Mouse (Mus musculus) lung, postnatal 0 days (tissue): ENCODE data around the gene Mrpl42. TPM values are rescaled to one million over a fixed set of nuclear protein-coding genes. Genes with fewer than 3 reads are reported as not detected.

Experiments
- ATAC-seq: fragments of 200-750 bp; cut with Nextera tagmentation; 2 replicates; pipeline ENCODE4 v1.8.0; 2017; ENCODE audit warnings: moderate library complexity
- DNase-seq: peaks from one replicate; pipeline ENCODE4 v3.0.0-alpha.2; 2016; ENCODE audit warnings: low spot score
- H3K27ac ChIP-seq: fragments of 300-500 bp; sonication (generic); 2 replicates; pipeline ENCODE4 v1.5.1; 2014; ENCODE audit warnings: antibody characterized with exemption, mild to moderate bottlenecking, low read length, mixed read lengths
- H3K27me3 ChIP-seq: fragments of 300-500 bp; sonication (generic); replicated peaks from 2 replicates; pipeline ENCODE4 v1.6.1; 2014; ENCODE audit warnings: low read length, mixed read lengths; ENCODE audit not compliant: insufficient read depth
- H3K36me3 ChIP-seq: fragments of 300-500 bp; sonication (generic); 2 replicates; pipeline ENCODE4 v1.6.1; 2014; ENCODE audit warnings: low read length, mixed read lengths; ENCODE audit not compliant: insufficient read depth
- H3K4me1 ChIP-seq: fragments of 300-500 bp; sonication (generic); 2 replicates; pipeline ENCODE4 v1.6.1; 2014; ENCODE audit warnings: antibody characterized with exemption, low read depth, low read length, mixed read lengths; ENCODE audit not compliant: insufficient read depth
- H3K4me2 ChIP-seq: fragments of 300-500 bp; sonication (generic); replicated peaks from 2 replicates; pipeline ENCODE4 v1.6.1; 2014; ENCODE audit warnings: low read depth, mild to moderate bottlenecking, low read length, moderate library complexity, mixed read lengths
- H3K4me3 ChIP-seq: fragments of 300-500 bp; sonication (generic); 2 replicates; pipeline ENCODE4 v1.5.1; 2014; ENCODE audit warnings: low read depth, low read length
- H3K9ac ChIP-seq: fragments of 300-500 bp; sonication (generic); replicated peaks from 2 replicates; pipeline ENCODE4 v1.6.1; 2014; ENCODE audit warnings: low read depth, mild to moderate bottlenecking
- H3K9me3 ChIP-seq: fragments of 300-500 bp; sonication (generic); 2 replicates; pipeline ENCODE4 v1.6.1; 2016; ENCODE audit warnings: low read length, mixed read lengths
- CTCF ChIP-seq: IDR thresholded peaks from 2 replicates; pipeline ENCODE4 v1.5.1; 2016; ENCODE audit warnings: antibody characterized with exemption, mild to moderate bottlenecking
- EP300 ChIP-seq: IDR thresholded peaks from 2 replicates; pipeline ENCODE4 v1.6.1; 2016; ENCODE audit warnings: antibody characterized with exemption, mild to moderate bottlenecking, control low read depth
- WGBS: fragments of 180-500 bp; shearing (Covaris S2); extraction: QIAGEN DNeasy Blood & Tissue Kit; methylation state at CpG from one replicate; pipeline ENCODE4 v1.1.7; 2014; 5-methylcytosine and 5-hydroxymethylcytosine counted together
- polyA plus RNA-seq: library from polyadenylated mRNA; unstranded; fragments of >200 nt; fragmentation: Nextera tagmentation; extraction: Ambion mirVana; gene quantifications from 2 replicates; pipeline ENCODE4 v1.2.1, GENCODE M21; 2015

Mrpl42 gene
- polyA plus RNA-seq, 1 experiment from 2014 or later = 163 TPM

GRCm38 (mm10) chr10:95525037-95525675, 23.4 kb upstream of the Mrpl42 start:
- H3K9ac ChIP-seq = no peak overlapping the region
- peaks cover 3% of the 10 kb centered on the region; the same call in 1 of the 2 replicates for H3K4me1 ChIP-seq
- H3K27ac ChIP-seq = no peak overlapping the region
- DNase-seq = no peak
- 30% methylated on average over 6 of the region's 6 CpGs for WGBS
- H3K36me3 ChIP-seq = no peaks in the 10 kb centered on the region
- H3K9me3 ChIP-seq = no peaks in the 10 kb centered on the region
- no peaks in the 10 kb centered on the region for H3K27me3 ChIP-seq
- no peak overlapping the region for H3K4me2 ChIP-seq
- TF ChIP-seq CTCF = no peak
- TF ChIP-seq EP300 = no peak
- no peak overlapping the region for H3K4me3 ChIP-seq
- ATAC-seq = no peak

- Histone ChIP-seq H3K36me3 (no peaks in the 10 kb centered on the region), H3K9ac (no peak overlapping the region), H3K4me1 (peaks cover 3% of the 10 kb centered on the region; the same call in 1 of the 2 replicates), H3K9me3 (no peaks in the 10 kb centered on the region), H3K27ac (no peak overlapping the region), H3K4me3 (no peak overlapping the region), H3K27me3 (no peaks in the 10 kb centered on the region), H3K4me2 (no peak overlapping the region)
- DNase-seq (no peak), ATAC-seq (no peak)
- WGBS = 88% methylated on average over 6 of the region's 6 CpGs
- TF ChIP-seq CTCF = no peak
Measured at GRCm38 (mm10) chr10:95517656-95518055, 15.9 kb upstream of the Mrpl42 start.

GRCm38 (mm10) chr10:95515293-95515931, 13.7 kb upstream of the Mrpl42 start:
- under 1% methylated on average over 54 of the region's 80 CpGs for WGBS
- peak overlapping the region; percentile 93 for H3K9ac ChIP-seq
- peak overlapping the region; percentile 90 for H3K4me3 ChIP-seq
- TF ChIP-seq EP300 = no peak
- 0 out of 2 replicates have a peak, but pooled peaks have one; percentile 14 for TF ChIP-seq CTCF
- ATAC-seq (peak; percentile 46), DNase-seq (peak; percentile 59)
- peaks cover under 1% of the 10 kb centered on the region; the same call in 1 of the 2 replicates for H3K4me1 ChIP-seq
- peak overlapping the region; percentile 74 for H3K4me2 ChIP-seq
- peak overlapping the region; percentile 98 for H3K27ac ChIP-seq
- no peaks in the 10 kb centered on the region for H3K9me3 ChIP-seq
- H3K36me3 ChIP-seq = no peaks in the 10 kb centered on the region
- no peaks in the 10 kb centered on the region for H3K27me3 ChIP-seq

DNA sequence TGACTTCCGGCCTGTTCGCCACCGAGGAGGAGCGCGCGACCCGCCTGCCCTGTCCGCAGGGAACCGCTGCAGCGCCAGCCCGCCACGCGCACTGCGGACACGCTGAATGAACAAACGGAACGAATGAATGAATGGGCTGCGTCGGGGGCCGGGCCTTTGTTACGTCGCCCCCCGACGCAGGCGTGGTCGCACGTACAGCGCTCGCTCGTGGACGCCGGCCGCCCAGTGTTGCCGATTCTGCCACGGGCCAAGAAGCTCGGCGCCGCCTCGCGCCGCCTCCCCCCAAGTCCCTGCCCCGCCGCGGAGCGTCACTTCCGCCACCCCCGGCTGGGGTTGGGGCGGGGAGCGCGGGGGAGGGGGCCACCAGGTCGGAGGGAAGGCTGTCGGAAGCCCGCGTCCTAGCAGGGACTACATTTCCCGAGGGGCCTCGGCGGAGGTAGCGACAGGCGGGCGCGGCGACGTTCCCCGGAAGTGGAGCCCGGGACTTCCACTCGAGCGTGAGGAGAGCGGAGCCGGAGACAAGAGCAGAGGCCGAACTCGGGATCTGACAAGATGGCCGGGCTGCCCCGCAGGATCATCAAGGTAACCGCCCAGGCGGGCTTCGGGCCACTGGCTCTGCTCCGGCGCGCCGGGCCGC, 13.0 kb upstream of the Mrpl42 start, which contains the start of gene Ube2n:
Ube2n (plus strand) TSS at position 490 of the 637 bp plus-strand sequence.
- 0 out of 2 replicates have a peak, but pooled peaks have one; percentile 2 for TF ChIP-seq CTCF
- no peak for TF ChIP-seq EP300
- H3K27ac ChIP-seq = peak within 1 kb of the TSS; percentile 98
- H3K4me2 ChIP-seq = peak within 1 kb of the TSS; percentile 74
- H3K9me3 ChIP-seq = no peaks in the 10 kb centered on the region
- H3K4me1 ChIP-seq = no peaks in the 10 kb centered on the region
- no peaks in the 10 kb centered on the region for H3K27me3 ChIP-seq
- H3K36me3 ChIP-seq = no peaks in the 10 kb centered on the region
- peak; percentile 99 for DNase-seq
- WGBS = under 1% methylated on average over 63 of the region's 81 CpGs
- peak; percentile 97 for ATAC-seq
- peak within 1 kb of the TSS; percentile 93 for H3K9ac ChIP-seq
- peak within 1 kb of the TSS; percentile 90 for H3K4me3 ChIP-seq

- peak overlapping the region; percentile 90 for H3K4me3 ChIP-seq
- ATAC-seq = no peak
Measured at GRCm38 (mm10) chr10:95513768-95514556, 12.2 kb upstream of the Mrpl42 start.

More at GRCm38 (mm10) chr10:95513768-95514556, 12.2 kb upstream of the Mrpl42 start:
- TF ChIP-seq CTCF = no peak
- TF ChIP-seq EP300 = no peak
- Histone ChIP-seq H3K27ac (peak overlapping the region; percentile 98; the same call in 1 of the 2 replicates), H3K9ac (peak overlapping the region; percentile 93; the same call in 1 of the 2 replicates), H3K4me2 (peak overlapping the region; percentile 60), H3K36me3 (no peaks in the 10 kb centered on the region), H3K27me3 (no peaks in the 10 kb centered on the region), H3K9me3 (no peaks in the 10 kb centered on the region), H3K4me1 (no peaks in the 10 kb centered on the region)
- DNase-seq = no peak
- 32% methylated on average over 15 of the region's 15 CpGs for WGBS
